Mouse (Mus musculus) embryo, embryonic 11.5 days (tissue): ENCODE data around the gene Llgl2.

Experiments
- DNase-seq: peaks from one replicate; pipeline ENCODE4 v3.0.0-alpha.2; 2012; ENCODE audit warnings: low read depth, low spot score

Gene Llgl2

GRCm38 (mm10) chr11:115823774-115824740, at the start of gene Llgl2:
Llgl2 (plus strand) TSS chr11:115824049.
- peak; percentile 75 for DNase-seq

GRCm38 (mm10) chr11:115774653-115775052, 49.2 kb upstream of the Llgl2 start:
- no peak for DNase-seq

GRCm38 (mm10) chr11:115775821-115776665, 47.8 kb upstream of the Llgl2 start:
- no peak for DNase-seq

- no peak for DNase-seq
These were observed 46.9 kb upstream of the Llgl2 start for GRCm38 (mm10) chr11:115776954-115777353.

- DNase-seq = no peak
These were observed 46.1 kb upstream of the Llgl2 start for GRCm38 (mm10) chr11:115777487-115778335.

- DNase-seq = no peak
These were observed 44.7 kb upstream of the Llgl2 start for GRCm38 (mm10) chr11:115779038-115779571.

GRCm38 (mm10) chr11:115780141-115781070, 43.4 kb upstream of the Llgl2 start:
- no peak for DNase-seq

- DNase-seq = no peak
These were observed 37.4 kb upstream of the Llgl2 start for GRCm38 (mm10) chr11:115786473-115786872.

GRCm38 (mm10) chr11:115789787-115790186, 34.1 kb upstream of the Llgl2 start:
- DNase-seq = no peak

GRCm38 (mm10) chr11:115791919-115792318, 31.9 kb upstream of the Llgl2 start:
- no peak for DNase-seq

GRCm38 (mm10) chr11:115792353-115792752, 31.5 kb upstream of the Llgl2 start:
- no peak for DNase-seq

GRCm38 (mm10) chr11:115796898-115797297, 27.0 kb upstream of the Llgl2 start:
- DNase-seq = no peak

- no peak for DNase-seq
These were observed 26.2 kb upstream of the Llgl2 start for GRCm38 (mm10) chr11:115797665-115798064.

GRCm38 (mm10) chr11:115800981-115801380, 22.9 kb upstream of the Llgl2 start:
- DNase-seq = no peak

- DNase-seq = no peak
These were observed 20.7 kb upstream of the Llgl2 start for GRCm38 (mm10) chr11:115803072-115803709.

- no peak for DNase-seq
These were observed 18.8 kb upstream of the Llgl2 start for GRCm38 (mm10) chr11:115805005-115805404.

GRCm38 (mm10) chr11:115806154-115806553, 17.7 kb upstream of the Llgl2 start:
- no peak for DNase-seq

- no peak for DNase-seq
These were observed 16.5 kb upstream of the Llgl2 start for GRCm38 (mm10) chr11:115807306-115807705.

- no peak for DNase-seq
These were observed 15.9 kb upstream of the Llgl2 start for GRCm38 (mm10) chr11:115807971-115808370.
